10 mouse cellular contexts compared by ENCODE assay signal in genomic region chr4:99348674-99349073, GRCm38 (mm10). TPM values are rescaled to one million over a fixed set of nuclear protein-coding genes. Genes with fewer than 3 reads are reported as not detected.
A peak's percentile ranks its signal among the peaks of the same experiment; 100 is the strongest.
DNase-seq lines count a peak whose midpoint lies in the region; ATAC-seq and TF ChIP-seq lines count a peak whose summit lies in the region.
"Had no signal": no experiment of that assay in that cellular context is flagged by ENCODE, and none has a peak within 500 bp of the region (broad histone marks: within the 10 kb centered on the region; RNA-seq: fewer than 3 reads in every experiment).

No protein-coding gene starts in this region.

- no peak overlapping the region for H3K9ac ChIP-seq in forebrain, embryonic 14.5 days (ENCODE audit: low read length)
- H3K9ac ChIP-seq: stomach, embryonic 15.5 days had no signal

- TF ChIP-seq POLR2A in kidney, adult 2 months (IDR thresholded peaks at IDR 0.05; ENCODE audit: low read depth, low read length): no peak

- H3K27me3 ChIP-seq in kidney, adult 2 months (replicated peaks; ENCODE audit: control insufficient read depth, insufficient read depth, low read length): no peaks in the 10 kb centered on the region
- no peaks in the 10 kb centered on the region for H3K27me3 ChIP-seq in splenic B cell, adult 2 months (ENCODE audit: control insufficient read depth, insufficient read depth, low read length, poor library complexity, severe bottlenecking)
- 0 out of 2 replicates have a peak, but pooled peaks cover 4% of the 10 kb centered on the region for H3K27me3 ChIP-seq in forebrain, embryonic 14.5 days (replicated peaks; ENCODE audit: control insufficient read depth, insufficient read depth, low read length)
- H3K27me3 ChIP-seq: stomach, embryonic 15.5 days had no signal

- H3K4me2 ChIP-seq in forebrain, embryonic 14.5 days (ENCODE audit: low read length): no peak overlapping the region
- H3K4me2 ChIP-seq: stomach, embryonic 15.5 days had no signal

- peak; percentile 31; the same call in 1 of the 2 replicates for TF ChIP-seq CTCF in kidney, adult 2 months (conservative IDR thresholded peaks at IDR 0.05; ENCODE audit: insufficient read depth, insufficient read length, low read depth, low read length)

- H3K9me3 ChIP-seq in forebrain, embryonic 14.5 days (replicated peaks; ENCODE audit: control insufficient read depth, low read length): no peaks in the 10 kb centered on the region
- H3K9me3 ChIP-seq: hindbrain, embryonic 10.5 days; stomach, embryonic 15.5 days had no signal

- no peaks in the 10 kb centered on the region for H3K36me3 ChIP-seq in kidney, adult 2 months (ENCODE audit: control insufficient read depth, insufficient read depth, low read length)
- H3K36me3 ChIP-seq in splenic B cell, adult 2 months (ENCODE audit: control insufficient read depth, insufficient read depth, low read length, poor library complexity, severe bottlenecking): no peaks in the 10 kb centered on the region
- H3K36me3 ChIP-seq in forebrain, embryonic 14.5 days (ENCODE audit: control insufficient read depth, insufficient read depth, low read length): no peaks in the 10 kb centered on the region
- H3K36me3 ChIP-seq: hindbrain, embryonic 10.5 days; stomach, embryonic 15.5 days had no signal

- no peak for DNase-seq in kidney, adult 2 months
- no peak for DNase-seq in kidney, adult 18-20 months
- peak; percentile 26 for DNase-seq in retina, embryonic 14.5 days (ENCODE audit: low spot score)
- DNase-seq in retina, postnatal 1 day: no peak
- DNase-seq in NIH3T3 (ENCODE audit: low read depth): peak; percentile 40
- DNase-seq in splenic B cell, adult 2 months (ENCODE audit: low read depth, low spot score): peak; percentile 35
- DNase-seq in adrenal gland, adult 18-20 months (ENCODE audit: low spot score in 2 of 2): no peak
- DNase-seq in forebrain, embryonic 14.5 days (ENCODE audit: low spot score): no peak

- WGBS in kidney, adult 2 months: 73% methylated on average over 5 of the region's 5 CpGs
- 63% methylated on average over 5 of the region's 5 CpGs for WGBS in forebrain, embryonic 14.5 days

- H3K4me3 ChIP-seq in kidney, adult 2 months (ENCODE audit: insufficient read depth, low read depth, low read length): no peak overlapping the region
- H3K4me3 ChIP-seq in forebrain, embryonic 14.5 days (ENCODE audit: low read depth, low read length): no peak overlapping the region
- H3K4me3 ChIP-seq: hindbrain, embryonic 10.5 days; stomach, embryonic 15.5 days had no signal

- peaks cover 4% of the 10 kb centered on the region; the same call in 1 of the 2 replicates for H3K4me1 ChIP-seq in kidney, adult 2 months (ENCODE audit: control insufficient read depth, insufficient read depth, low read length)
- H3K4me1 ChIP-seq in forebrain, embryonic 14.5 days (ENCODE audit: control insufficient read depth, insufficient read depth, low read length): peaks cover 11% of the 10 kb centered on the region
- H3K4me1 ChIP-seq: stomach, embryonic 15.5 days had no signal

- ATAC-seq in forebrain, embryonic 14.5 days: no peak

- no peak overlapping the region for H3K27ac ChIP-seq in kidney, adult 2 months (ENCODE audit: insufficient read depth, low read depth, low read length)
- H3K27ac ChIP-seq in forebrain, embryonic 14.5 days (ENCODE audit: low read depth, low read length): no peak overlapping the region
- H3K27ac ChIP-seq: hindbrain, embryonic 10.5 days; stomach, embryonic 15.5 days had no signal

RNA-seq across cellular contexts. Expression of gene Gm12689, which starts 53.0 kb away (rescaled TPM):
- polyA plus RNA-seq in kidney, adult 2 months (2012; rRNA removed): 0.23 and 0.30 TPM in 2 replicates
- total RNA-seq in adrenal gland, adult 18-20 months (2021): not detected
- polyA plus RNA-seq in forebrain, embryonic 14.5 days (2014; fragmentation: Nextera tagmentation; extraction: Ambion mirVana): 0.25 and 0.37 TPM in 2 replicates

Comparison
In these comparisons a context has a peak if more than half of its experiments do, and no peak if none do; other contexts are left out.
1. DNase-seq: peak in retina, embryonic 14.5 days (single experiment), NIH3T3 (single experiment) and splenic B cell, adult 2 months (single experiment); none in kidney, adult 2 months (single experiment), kidney, adult 18-20 months (single experiment), retina, postnatal 1 day (single experiment), adrenal gland, adult 18-20 months (0 of 2) and forebrain, embryonic 14.5 days (single experiment).